Mouse (Mus musculus): ENCODE measurements at regions not wholly inside any gene's neighbourhood (a gene's known extent, or its start where the extent isn't known, plus 50 kb on each side); places are given as distances from the start of the nearest gene placed in this dataset.
A peak's percentile ranks its signal among the peaks of the same experiment; 100 is the strongest.

- Histone ChIP-seq H3K27me3 (ENCODE audit: control insufficient read depth, insufficient read depth, low read length) (no peaks in the 10 kb centered on the region), H3K4me2 (replicated peaks; ENCODE audit: low read depth, low read length, severe bottlenecking) (no peak overlapping the region), H3K4me1 (ENCODE audit: control insufficient read depth, insufficient read depth, low read length) (peaks cover 7% of the 10 kb centered on the region; the same call in 1 of the 2 replicates), H3K27ac (replicated peaks; ENCODE audit: low read depth, low read length) (no peak overlapping the region), H3K36me3 (ENCODE audit: control insufficient read depth, insufficient read depth, low read length) (no peaks in the 10 kb centered on the region), H3K9me3 (ENCODE audit: control insufficient read depth, low read length) (no peaks in the 10 kb centered on the region), H3K4me3 (replicated peaks; ENCODE audit: low read length) (no peak overlapping the region), H3K9ac (ENCODE audit: low read depth, low read length, severe bottlenecking) (no peak overlapping the region)
- ATAC-seq (ENCODE audit: low FRiP score, low read depth) (0 out of 2 replicates have a peak, but pooled peaks have one; percentile 50), DNase-seq (ENCODE audit: low spot score) (no peak)
- no peak for TF ChIP-seq POLR2A (IDR thresholded peaks at IDR 0.05; ENCODE audit: borderline replicate concordance, extremely low read depth, insufficient read depth, insufficient read length)
- WGBS = 53% methylated on average over 12 of the region's 12 CpGs
These were observed 95.5 kb upstream of the Ddit4l start for GRCm38 (mm10) chr3:137525606-137526575.

- H3K36me3 ChIP-seq (ENCODE audit: control insufficient read depth, insufficient read depth, low read length) = no peaks in the 10 kb centered on the region
- H3K9me3 ChIP-seq (ENCODE audit: control insufficient read depth, low read length) = no peaks in the 10 kb centered on the region
- H3K27ac ChIP-seq (replicated peaks; ENCODE audit: low read depth, low read length) = no peak overlapping the region
- WGBS = 31% methylated on average over 2 of the region's 2 CpGs
- H3K4me2 ChIP-seq (replicated peaks; ENCODE audit: low read depth, low read length, severe bottlenecking) = no peak overlapping the region
- no peak for TF ChIP-seq POLR2A (IDR thresholded peaks at IDR 0.05; ENCODE audit: borderline replicate concordance, extremely low read depth, insufficient read depth, insufficient read length)
- H3K9ac ChIP-seq (ENCODE audit: low read depth, low read length, severe bottlenecking) = no peak overlapping the region
- peaks cover 7% of the 10 kb centered on the region; the same call in 1 of the 2 replicates for H3K4me1 ChIP-seq (ENCODE audit: control insufficient read depth, insufficient read depth, low read length)
- H3K4me3 ChIP-seq (replicated peaks; ENCODE audit: low read length) = no peak overlapping the region
- no peaks in the 10 kb centered on the region for H3K27me3 ChIP-seq (ENCODE audit: control insufficient read depth, insufficient read depth, low read length)
- DNase-seq (ENCODE audit: low spot score) (no peak), ATAC-seq (ENCODE audit: low FRiP score, low read depth) (no peak)
These were observed 91.8 kb upstream of the Ddit4l start for GRCm38 (mm10) chr3:137529592-137529960.

- Histone ChIP-seq H3K9me3 (ENCODE audit: control insufficient read depth, low read length) (no peaks in the 10 kb centered on the region), H3K4me3 (replicated peaks; ENCODE audit: low read length) (no peak overlapping the region), H3K27ac (replicated peaks; ENCODE audit: low read depth, low read length) (peak overlapping the region; percentile 48), H3K4me2 (replicated peaks; ENCODE audit: low read depth, low read length, severe bottlenecking) (no peak overlapping the region), H3K9ac (ENCODE audit: low read depth, low read length, severe bottlenecking) (no peak overlapping the region), H3K36me3 (ENCODE audit: control insufficient read depth, insufficient read depth, low read length) (no peaks in the 10 kb centered on the region), H3K27me3 (ENCODE audit: control insufficient read depth, insufficient read depth, low read length) (no peaks in the 10 kb centered on the region), H3K4me1 (ENCODE audit: control insufficient read depth, insufficient read depth, low read length) (peaks cover 7% of the 10 kb centered on the region; the same call in 1 of the 2 replicates)
- DNase-seq (ENCODE audit: low spot score) (peak; percentile 49), ATAC-seq (ENCODE audit: low FRiP score, low read depth) (peak; percentile 55)
- 45% methylated on average over 7 of the region's 7 CpGs for WGBS
- TF ChIP-seq POLR2A (IDR thresholded peaks at IDR 0.05; ENCODE audit: borderline replicate concordance, extremely low read depth, insufficient read depth, insufficient read length) = no peak
These were observed 91.3 kb upstream of the Ddit4l start for GRCm38 (mm10) chr3:137529961-137530609.

- TF ChIP-seq POLR2A (IDR thresholded peaks at IDR 0.05; ENCODE audit: borderline replicate concordance, extremely low read depth, insufficient read depth, insufficient read length) = no peak
- DNase-seq (ENCODE audit: low spot score) (no peak), ATAC-seq (ENCODE audit: low FRiP score, low read depth) (no peak)
- no peaks in the 10 kb centered on the region for H3K36me3 ChIP-seq (ENCODE audit: control insufficient read depth, insufficient read depth, low read length)
- H3K4me1 ChIP-seq (ENCODE audit: control insufficient read depth, insufficient read depth, low read length) = no peaks in the 10 kb centered on the region
- no peak overlapping the region for H3K4me2 ChIP-seq (replicated peaks; ENCODE audit: low read depth, low read length, severe bottlenecking)
- no peak overlapping the region for H3K9ac ChIP-seq (ENCODE audit: low read depth, low read length, severe bottlenecking)
- no peaks in the 10 kb centered on the region for H3K9me3 ChIP-seq (ENCODE audit: control insufficient read depth, low read length)
- no peak overlapping the region for H3K4me3 ChIP-seq (replicated peaks; ENCODE audit: low read length)
- 89% methylated on average over 3 of the region's 3 CpGs for WGBS
- no peak overlapping the region for H3K27ac ChIP-seq (replicated peaks; ENCODE audit: low read depth, low read length)
- no peaks in the 10 kb centered on the region for H3K27me3 ChIP-seq (ENCODE audit: control insufficient read depth, insufficient read depth, low read length)
These were observed 79.7 kb upstream of the Ddit4l start for GRCm38 (mm10) chr3:137541666-137542065.

DNA sequence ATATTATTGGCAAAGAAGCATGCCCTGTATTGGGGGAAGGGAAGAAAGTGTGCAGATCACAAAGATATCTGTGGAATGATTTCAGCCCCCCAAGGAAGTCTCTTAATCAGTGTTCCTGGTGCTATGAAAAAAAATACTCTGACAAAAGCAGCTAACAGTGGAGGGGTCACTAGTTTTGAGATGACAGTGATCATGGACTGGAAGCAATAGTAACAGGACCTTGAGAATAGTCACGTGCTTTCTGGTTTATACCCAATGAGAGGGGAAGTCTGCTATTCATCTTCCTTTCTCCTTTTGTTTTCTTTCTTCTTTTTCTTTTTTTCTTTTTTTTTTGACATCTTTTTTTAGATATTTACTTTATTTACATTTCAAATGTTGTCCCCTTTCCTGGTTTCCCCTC, 79.1 kb upstream of the Ddit4l start:
- WGBS = 76% methylated on average over 1 of the region's 1 CpGs
- Histone ChIP-seq H3K27ac (replicated peaks; ENCODE audit: low read depth, low read length) (no peak overlapping the region), H3K4me3 (replicated peaks; ENCODE audit: low read length) (no peak overlapping the region), H3K9me3 (ENCODE audit: control insufficient read depth, low read length) (no peaks in the 10 kb centered on the region), H3K27me3 (ENCODE audit: control insufficient read depth, insufficient read depth, low read length) (no peaks in the 10 kb centered on the region), H3K36me3 (ENCODE audit: control insufficient read depth, insufficient read depth, low read length) (no peaks in the 10 kb centered on the region), H3K4me1 (ENCODE audit: control insufficient read depth, insufficient read depth, low read length) (no peaks in the 10 kb centered on the region), H3K9ac (ENCODE audit: low read depth, low read length, severe bottlenecking) (no peak overlapping the region), H3K4me2 (replicated peaks; ENCODE audit: low read depth, low read length, severe bottlenecking) (no peak overlapping the region)
- DNase-seq (ENCODE audit: low spot score) (no peak), ATAC-seq (ENCODE audit: low FRiP score, low read depth) (no peak)
- no peak for TF ChIP-seq POLR2A (IDR thresholded peaks at IDR 0.05; ENCODE audit: borderline replicate concordance, extremely low read depth, insufficient read depth, insufficient read length)

Data from limb, embryonic 14.5 days (tissue).